Mouse (Mus musculus): ENCODE data around the gene Cfap54.

The Cfap54 gene

GRCm38 (mm10) chr10:92937091-92937490 is 144.3 kb downstream of the Cfap54 start:
- no peak for DNase-seq (ENCODE audit: low read depth)

- no peak for DNase-seq (ENCODE audit: low read depth)
Measured at GRCm38 (mm10) chr10:92934506-92934905, 146.9 kb downstream of the Cfap54 start.

GRCm38 (mm10) chr10:92933616-92934015 is 147.8 kb downstream of the Cfap54 start:
- DNase-seq (ENCODE audit: low read depth), result peak; percentile 9

GRCm38 (mm10) chr10:92932464-92932863 is 149.0 kb downstream of the Cfap54 start:
- DNase-seq (ENCODE audit: low read depth), result no peak

GRCm38 (mm10) chr10:92930036-92930435 is 151.4 kb downstream of the Cfap54 start:
- no peak for DNase-seq (ENCODE audit: low read depth)

GRCm38 (mm10) chr10:92928256-92928655 is 153.2 kb downstream of the Cfap54 start:
- DNase-seq (ENCODE audit: low read depth), result peak; percentile 47

GRCm38 (mm10) chr10:92918551-92918950 is 162.9 kb downstream of the Cfap54 start:
- no peak for DNase-seq (ENCODE audit: low read depth)

- DNase-seq (ENCODE audit: low read depth), result no peak
Measured at GRCm38 (mm10) chr10:92907246-92907645, 174.2 kb downstream of the Cfap54 start.

GRCm38 (mm10) chr10:92888466-92888865 is 193.0 kb downstream of the Cfap54 start:
- DNase-seq (ENCODE audit: low read depth), result no peak

- DNase-seq (ENCODE audit: low read depth), result peak; percentile 6
Measured at GRCm38 (mm10) chr10:92878000-92878399, 203.4 kb downstream of the Cfap54 start.

GRCm38 (mm10) chr10:92840980-92841379 is 240.4 kb downstream of the Cfap54 start:
- DNase-seq (ENCODE audit: low read depth), result peak; percentile 24

- no peak for DNase-seq (ENCODE audit: low read depth)
Measured at GRCm38 (mm10) chr10:92837572-92837971, 243.8 kb downstream of the Cfap54 start.

- DNase-seq (ENCODE audit: low read depth), result no peak
Measured at GRCm38 (mm10) chr10:92837045-92837444, 244.4 kb downstream of the Cfap54 start.

- DNase-seq (ENCODE audit: low read depth), result no peak
Measured at GRCm38 (mm10) chr10:92821499-92821898, 259.9 kb downstream of the Cfap54 start.

GRCm38 (mm10) chr10:92818190-92818589 is 263.2 kb downstream of the Cfap54 start:
- DNase-seq (ENCODE audit: low read depth), result no peak

GRCm38 (mm10) chr10:92816903-92817302 is 264.5 kb downstream of the Cfap54 start:
- no peak for DNase-seq (ENCODE audit: low read depth)

GRCm38 (mm10) chr10:92810894-92811293 is 270.5 kb downstream of the Cfap54 start:
- DNase-seq (ENCODE audit: low read depth), result no peak

GRCm38 (mm10) chr10:92791908-92792307 is 289.5 kb downstream of the Cfap54 start:
- DNase-seq (ENCODE audit: low read depth), result no peak

- no peak for DNase-seq (ENCODE audit: low read depth)
Measured at GRCm38 (mm10) chr10:92791531-92791900, 289.9 kb downstream of the Cfap54 start.

- no peak for DNase-seq (ENCODE audit: low read depth)
Measured at GRCm38 (mm10) chr10:92790893-92791530, 290.4 kb downstream of the Cfap54 start.

GRCm38 (mm10) chr10:92790247-92790646 is 291.2 kb downstream of the Cfap54 start:
- DNase-seq (ENCODE audit: low read depth), result no peak

- DNase-seq (ENCODE audit: low read depth), result no peak
Measured at GRCm38 (mm10) chr10:92788410-92789096, 292.9 kb downstream of the Cfap54 start.

- no peak for DNase-seq (ENCODE audit: low read depth)
Measured at GRCm38 (mm10) chr10:92782691-92783090, 298.7 kb downstream of the Cfap54 start.

GRCm38 (mm10) chr10:92754359-92754758 is 327.1 kb downstream of the Cfap54 start:
- no peak for DNase-seq (ENCODE audit: low read depth)
